Mouse (Mus musculus) G1E (cell line): ENCODE results near the gene Rhbdd1. TPM values are rescaled to one million over a fixed set of nuclear protein-coding genes. Genes with fewer than 3 reads are reported as not detected.

Experiments used
- ATAC-seq: 2 replicates; pipeline ENCODE4 v1.8.0; 2016; ENCODE audit warnings: mild to moderate bottlenecking; ENCODE audit not compliant: insufficient number of reproducible peaks, poor library complexity, low FRiP score, severe bottlenecking; ENCODE audit errors: extremely low read depth
- DNase-seq: peaks from one replicate; pipeline ENCODE4 v3.0.0; 2012; ENCODE audit warnings: low spot score
- H3K27me3 ChIP-seq: 2 replicates; pipeline ENCODE4 v1.6.1; 2012; ENCODE audit warnings: mild to moderate bottlenecking, low read length, inconsistent platforms; ENCODE audit not compliant: insufficient read depth
- H3K36me3 ChIP-seq: replicated peaks from 2 replicates; pipeline ENCODE3; 2012; ENCODE audit warnings: mild to moderate bottlenecking, inconsistent platforms
- H3K4me1 ChIP-seq: 2 replicates; pipeline ENCODE4 v1.6.1; 2012; ENCODE audit warnings: low read depth, low read length, inconsistent platforms, mixed read lengths; ENCODE audit not compliant: insufficient read depth
- H3K4me3 ChIP-seq: 2 replicates; pipeline ENCODE4 v1.5.1; 2012; ENCODE audit warnings: low read depth, mild to moderate bottlenecking, inconsistent platforms, low read length, moderate library complexity, mixed read lengths
- H3K9me3 ChIP-seq: replicated peaks from 2 replicates; pipeline ENCODE4 v1.6.1; 2012; ENCODE audit warnings: inconsistent platforms
- CTCF ChIP-seq: IDR thresholded peaks from 2 replicates; pipeline ENCODE4 v1.5.1; 2012; ENCODE audit warnings: low read depth, low read length, inconsistent platforms, mixed read lengths
- GATA1 ChIP-seq: IDR thresholded peaks from 2 replicates; pipeline ENCODE4 v1.6.1; 2012; ENCODE audit warnings: borderline replicate concordance, low read length, inconsistent platforms, mixed read lengths
- GATA2 ChIP-seq: IDR thresholded peaks from 2 replicates; pipeline ENCODE4 v1.6.1; 2012; ENCODE audit warnings: low read depth, low read length, inconsistent platforms, borderline replicate concordance
- POLR2AphosphoS5 ChIP-seq: IDR thresholded peaks from 2 replicates; pipeline ENCODE4 v1.6.1; 2012; ENCODE audit warnings: low read depth, low read length, inconsistent platforms; ENCODE audit not compliant: insufficient replicate concordance
- TAL1 ChIP-seq: conservative IDR thresholded peaks from 2 replicates; pipeline ENCODE4 v1.6.1; 2012; ENCODE audit warnings: low read depth, low read length, inconsistent platforms, mixed read lengths
- polyA plus RNA-seq: library from polyadenylated mRNA; stranded (reverse); fragments of >175 nt; gene quantifications from 2 replicates; pipeline ENCODE4 v1.2.3, GENCODE M21; 2012
- total RNA-seq, 2 experiments: library from RNA; stranded (forward) in 1 of 2; stranded (reverse) in 1 of 2; fragments of 200-1000 nt in 1 of 2; fragments of >200 nt in 1 of 2; fragmentation: Nextera tagmentation in 1 of 2; gene quantifications; 2 replicates each; pipeline ENCODE4 v1.2.3; 2014 to 2017

Rhbdd1 gene
- total and polyA plus RNA-seq, 3 experiments: 2.8 to 60.2 (median 41.8) TPM

DNA sequence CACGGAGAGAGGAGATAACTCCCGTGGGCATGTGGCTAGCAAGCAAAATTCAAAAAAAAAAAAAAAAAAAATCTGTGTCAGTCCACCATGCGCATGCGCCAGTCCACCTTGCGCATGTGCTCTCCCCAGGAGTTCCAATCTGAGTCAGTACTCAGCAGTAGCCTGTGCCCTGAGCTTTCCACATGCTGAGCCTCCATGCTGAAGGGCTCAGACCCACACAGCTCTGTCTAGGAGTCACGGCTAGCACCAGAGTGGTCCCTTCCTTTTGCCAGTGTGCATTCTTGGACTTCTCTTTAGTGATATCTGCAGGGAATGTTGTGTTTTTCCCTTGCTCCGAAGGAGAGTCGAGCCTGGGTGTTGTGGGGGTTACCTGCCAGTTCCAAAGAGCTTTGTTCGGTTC, 93.0 kb downstream of the Rhbdd1 start:
- DNase-seq: no peak
- no peaks in the 10 kb centered on the region for H3K9me3 ChIP-seq
- no peaks in the 10 kb centered on the region for H3K4me1 ChIP-seq
- TF ChIP-seq GATA2 (no peak), GATA1 (no peak), POLR2AphosphoS5 (no peak), CTCF (no peak), TAL1 (no peak)
- peaks cover 73% of the 10 kb centered on the region for H3K36me3 ChIP-seq
- no peak for ATAC-seq
- no peak overlapping the region for H3K4me3 ChIP-seq
- H3K27me3 ChIP-seq: no peaks in the 10 kb centered on the region

- Histone ChIP-seq H3K27me3 (no peaks in the 10 kb centered on the region), H3K4me3 (no peak overlapping the region), H3K9me3 (no peaks in the 10 kb centered on the region), H3K4me1 (no peaks in the 10 kb centered on the region), H3K36me3 (peaks cover 62% of the 10 kb centered on the region)
- TF ChIP-seq CTCF (no peak), GATA1 (no peak), POLR2AphosphoS5 (no peak), GATA2 (no peak), TAL1 (no peak)
- DNase-seq (no peak), ATAC-seq (no peak)
Measured at GRCm38 (mm10) chr1:82410548-82410947, 94.3 kb downstream of the Rhbdd1 start.

- peaks cover 66% of the 10 kb centered on the region for H3K36me3 ChIP-seq
- H3K27me3 ChIP-seq: no peaks in the 10 kb centered on the region
- ATAC-seq (no peak), DNase-seq (no peak)
- no peaks in the 10 kb centered on the region for H3K4me1 ChIP-seq
- H3K9me3 ChIP-seq: no peaks in the 10 kb centered on the region
- H3K4me3 ChIP-seq: no peak overlapping the region
- TF ChIP-seq TAL1 (no peak), POLR2AphosphoS5 (no peak), GATA1 (no peak), GATA2 (no peak), CTCF (no peak)
Measured at GRCm38 (mm10) chr1:82411521-82411920, 95.3 kb downstream of the Rhbdd1 start.

DNA sequence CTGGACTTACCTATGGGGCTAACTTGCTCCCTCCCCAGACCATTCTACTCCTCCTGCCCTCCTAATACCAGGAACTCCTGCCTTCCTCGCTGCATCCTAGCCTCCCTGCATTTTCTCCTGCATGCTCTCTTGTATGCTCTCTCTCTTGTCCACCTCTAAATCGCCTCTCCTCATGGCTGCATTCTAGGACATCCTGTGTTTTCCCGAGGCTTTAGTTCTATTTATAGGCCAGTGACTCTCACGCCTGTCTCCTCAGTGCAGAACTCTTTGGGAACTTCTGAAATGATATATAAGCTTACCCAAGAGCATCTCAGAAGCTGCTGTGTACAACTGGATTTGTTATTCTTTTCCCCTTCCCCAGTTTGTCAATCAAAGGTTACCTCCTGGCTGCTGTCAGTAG, 95.8 kb downstream of the Rhbdd1 start:
- Histone ChIP-seq H3K9me3 (no peaks in the 10 kb centered on the region), H3K4me1 (no peaks in the 10 kb centered on the region), H3K4me3 (no peak overlapping the region), H3K27me3 (no peaks in the 10 kb centered on the region), H3K36me3 (peaks cover 65% of the 10 kb centered on the region)
- DNase-seq (no peak), ATAC-seq (no peak)
- TF ChIP-seq GATA1 (no peak), TAL1 (no peak), CTCF (no peak), POLR2AphosphoS5 (no peak), GATA2 (no peak)

DNA sequence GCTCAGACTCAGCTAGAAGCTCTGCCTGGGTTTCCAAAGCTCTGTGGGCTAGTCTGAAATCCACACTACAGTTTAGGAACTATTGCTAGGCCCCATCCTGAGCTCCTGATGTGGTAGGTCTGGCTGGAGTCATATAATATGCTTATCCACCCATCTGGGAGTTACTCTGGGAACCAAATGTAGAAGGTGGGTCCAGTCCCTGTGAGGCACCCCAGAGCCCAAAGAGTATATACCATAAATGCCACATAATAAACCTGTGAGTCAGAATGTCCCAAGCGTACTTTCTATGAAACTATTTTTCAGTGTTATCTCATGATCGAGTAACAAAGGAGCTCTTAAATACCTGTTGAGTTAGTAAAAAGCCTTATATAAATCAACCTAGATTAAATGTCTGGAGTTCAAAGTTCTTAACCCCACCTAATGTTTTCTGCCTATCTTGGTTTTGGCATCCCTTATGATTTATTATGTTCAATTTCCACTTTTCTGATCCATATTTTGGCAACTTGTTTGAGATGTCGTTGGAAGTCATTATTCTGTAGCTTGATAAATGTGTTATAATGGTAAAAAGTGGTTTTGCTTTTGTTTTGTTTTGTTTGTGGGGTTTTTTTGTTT, 98.3 kb downstream of the Rhbdd1 start:
- no peak overlapping the region for H3K4me3 ChIP-seq
- TF ChIP-seq GATA2 (no peak), GATA1 (no peak), TAL1 (no peak), CTCF (no peak), POLR2AphosphoS5 (no peak)
- no peaks in the 10 kb centered on the region for H3K27me3 ChIP-seq
- H3K4me1 ChIP-seq: no peaks in the 10 kb centered on the region
- ATAC-seq (no peak), DNase-seq (no peak)
- H3K9me3 ChIP-seq: no peaks in the 10 kb centered on the region
- peaks cover 58% of the 10 kb centered on the region for H3K36me3 ChIP-seq

GRCm38 (mm10) chr1:82415641-82416040, 99.4 kb downstream of the Rhbdd1 start:
- peaks cover 63% of the 10 kb centered on the region for H3K36me3 ChIP-seq
- no peaks in the 10 kb centered on the region for H3K4me1 ChIP-seq
- H3K4me3 ChIP-seq: no peak overlapping the region
- ATAC-seq: no peak
- H3K27me3 ChIP-seq: no peaks in the 10 kb centered on the region
- no peak for DNase-seq
- TF ChIP-seq POLR2AphosphoS5 (no peak), TAL1 (no peak)
- H3K9me3 ChIP-seq: no peaks in the 10 kb centered on the region

DNA sequence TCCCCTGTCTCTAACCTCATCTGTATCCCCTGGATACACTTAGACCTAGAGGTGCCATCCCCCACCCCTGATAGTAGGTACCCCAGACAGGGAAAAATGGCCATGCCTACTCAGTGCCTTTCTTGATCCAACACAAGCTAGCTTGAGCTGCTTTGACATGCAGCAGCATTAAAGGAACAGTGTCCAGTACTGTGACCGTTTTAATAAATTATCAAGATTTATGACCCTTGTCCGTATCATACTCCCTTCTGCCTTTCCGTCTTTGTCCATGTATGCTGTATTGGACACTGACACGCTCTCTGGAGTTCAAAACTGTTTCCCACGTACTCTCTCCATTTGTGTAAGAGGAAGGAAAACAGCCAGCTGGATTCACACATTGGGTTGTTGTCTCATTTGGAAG, 111.5 kb downstream of the Rhbdd1 start:
- peaks cover 39% of the 10 kb centered on the region for H3K36me3 ChIP-seq
- ATAC-seq: no peak
- H3K4me3 ChIP-seq: no peak overlapping the region
- H3K4me1 ChIP-seq: peaks cover 3% of the 10 kb centered on the region; the same call in 1 of the 2 replicates
- no peaks in the 10 kb centered on the region for H3K27me3 ChIP-seq
- TF ChIP-seq GATA1 (no peak), TAL1 (no peak), CTCF (no peak), GATA2 (no peak), POLR2AphosphoS5 (no peak)
- H3K9me3 ChIP-seq: no peaks in the 10 kb centered on the region
- no peak for DNase-seq
